Mouse (Mus musculus) left cerebral cortex, postnatal 36 days (tissue): Measurements from ENCODE around the gene Fkbp2. TPM values are rescaled to one million over a fixed set of nuclear protein-coding genes. Genes with fewer than 3 reads are reported as not detected.

Experiments
- DNase-seq, 2 experiments: peaks; one replicate each; pipeline ENCODE4 v3.0.0; 2021 to 2022; ENCODE audit warnings: low spot score in 2 of 2, mixed read lengths in 1 of 2
- intact Hi-C: fragments of 180-260 bp; cut with DNase I; formaldehyde crosslinking; loops from one replicate; pipeline ENCODE4 v1.15.1; 2025
- total RNA-seq, 2 experiments: library from RNA; stranded (reverse); gene quantifications; 2 replicates each; pipeline ENCODE4 v1.2.3; 2021

Fkbp2 gene
- total RNA-seq, 2 experiments from 2014 or later, result 102 to 103 TPM

DNA sequence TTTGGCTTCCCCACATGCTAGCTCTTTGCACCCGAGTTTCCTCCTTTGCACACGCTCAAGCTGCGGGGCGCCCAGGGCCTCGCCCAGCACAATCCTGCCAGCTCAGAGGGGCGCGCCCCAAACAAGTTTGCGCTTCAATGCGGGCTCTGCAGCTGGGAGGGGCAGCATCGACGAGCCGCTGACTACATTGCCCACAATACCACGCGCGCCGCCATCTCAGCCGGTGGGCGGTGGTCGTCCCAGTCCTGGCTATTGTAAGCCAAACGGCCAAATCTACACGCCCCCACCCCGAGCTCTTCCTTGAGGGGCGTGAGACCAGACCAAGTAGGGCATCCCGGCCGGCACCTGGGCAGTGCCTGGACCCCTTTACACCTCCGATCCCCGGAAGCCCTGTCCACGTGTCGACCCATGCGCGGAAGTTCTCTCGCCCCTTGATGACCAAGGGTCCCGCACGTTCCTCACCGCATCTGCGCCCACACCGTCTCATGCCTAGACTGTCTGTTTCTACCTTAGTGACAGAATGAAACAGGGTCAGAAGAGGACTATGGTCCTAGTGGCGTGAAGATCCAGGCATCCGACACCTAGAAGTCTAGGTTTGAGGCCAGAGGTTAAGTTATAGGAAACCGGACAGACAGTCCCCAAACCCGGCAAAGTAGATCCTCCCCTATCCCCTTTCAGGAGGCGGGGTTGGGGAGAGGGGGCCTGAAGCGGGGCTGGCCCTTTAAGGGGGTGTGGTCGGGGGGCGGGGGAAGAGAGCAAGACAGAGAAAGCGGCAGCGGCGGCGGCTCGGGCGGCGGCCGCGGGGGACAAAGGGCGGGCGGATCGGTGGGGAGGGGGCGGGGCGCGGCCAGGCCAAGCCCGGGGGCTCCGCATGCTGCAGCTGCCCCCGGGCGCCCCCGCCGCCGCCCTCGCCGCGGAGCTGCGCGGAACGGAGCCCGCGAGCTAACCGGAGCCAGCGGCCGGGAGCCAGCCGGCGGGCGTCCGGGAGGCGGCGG lies 5.8 kb downstream of the Fkbp2 start, which contains the start of gene Ppp1r14b:
Gene Ppp1r14b (plus strand): TSS at position 758 of the 995 bp plus-strand sequence.
- peak; percentile 75 to 80 for DNase-seq
- intact Hi-C loops, result no loop called here

DNA sequence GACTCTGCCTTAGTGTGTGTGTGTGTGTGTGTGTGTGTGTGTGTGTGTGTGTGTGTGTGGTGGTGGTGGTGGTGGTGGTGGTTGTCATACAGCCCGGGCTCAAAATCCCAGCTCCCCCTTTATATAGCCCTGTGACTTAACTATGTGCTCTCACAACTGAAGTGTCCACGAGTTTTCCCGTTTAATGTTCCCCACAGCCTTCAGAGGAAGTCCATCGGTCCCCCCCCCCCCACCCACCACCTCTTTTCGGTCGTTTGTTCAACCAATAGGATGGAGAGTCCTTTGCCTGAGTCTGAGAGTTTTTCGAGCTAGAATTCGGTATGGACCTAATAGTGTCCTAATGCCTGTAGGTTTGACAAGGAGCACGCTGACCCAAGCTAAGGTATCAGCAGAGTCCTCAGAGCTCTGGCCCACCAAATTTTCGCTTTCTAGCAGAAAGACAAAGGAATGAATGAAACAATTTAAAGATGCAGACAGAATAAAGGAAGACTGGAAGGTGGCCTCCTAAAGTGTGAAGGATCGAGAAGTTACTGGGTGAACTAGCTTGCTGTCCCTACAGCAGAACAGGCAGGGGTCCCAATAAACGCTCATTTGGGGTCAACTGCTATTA lies 6.6 kb downstream of the Fkbp2 start:
- intact Hi-C loops, result loop anchor here (2.0 kb wide), 1 partner anchor 23 kb away; no protein-coding TSS in a partner anchor
- DNase-seq, result no peak

DNA sequence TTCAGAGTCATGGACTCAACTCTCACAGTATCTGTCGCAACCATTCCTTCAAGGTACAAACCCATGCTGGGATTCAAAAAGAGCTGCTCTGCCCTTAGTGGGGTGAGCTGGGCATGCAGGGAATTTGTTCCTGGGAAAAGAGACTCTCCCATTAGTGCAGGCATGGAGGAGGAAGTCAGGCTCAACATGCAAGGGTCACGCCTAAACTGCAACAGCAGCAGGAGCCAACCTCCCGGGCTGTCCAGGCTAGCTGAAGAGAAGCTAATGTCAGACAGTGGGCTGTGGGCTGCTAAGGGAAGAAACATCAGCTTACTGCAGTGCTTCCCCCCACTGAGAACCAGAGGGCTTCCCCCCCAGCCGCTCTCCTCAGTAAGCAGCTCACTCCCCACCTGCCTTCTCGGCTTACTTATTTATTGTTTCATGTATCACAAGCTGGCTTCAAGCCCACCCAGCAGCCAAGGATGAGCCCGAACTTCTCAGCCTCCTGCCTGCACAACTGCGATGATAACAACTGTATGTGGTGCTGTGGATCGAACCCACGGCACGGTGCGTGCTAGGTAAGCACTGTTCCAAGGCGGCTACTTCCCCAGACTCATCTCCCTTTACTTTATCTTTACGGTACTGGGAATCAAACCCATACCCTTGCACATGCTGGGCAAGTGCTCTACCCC lies 7.9 kb downstream of the Fkbp2 start:
- no peak for DNase-seq
- intact Hi-C loops, result loop anchor here (2.0 kb wide), 1 partner anchor 22 kb away; no protein-coding TSS in a partner anchor

DNA sequence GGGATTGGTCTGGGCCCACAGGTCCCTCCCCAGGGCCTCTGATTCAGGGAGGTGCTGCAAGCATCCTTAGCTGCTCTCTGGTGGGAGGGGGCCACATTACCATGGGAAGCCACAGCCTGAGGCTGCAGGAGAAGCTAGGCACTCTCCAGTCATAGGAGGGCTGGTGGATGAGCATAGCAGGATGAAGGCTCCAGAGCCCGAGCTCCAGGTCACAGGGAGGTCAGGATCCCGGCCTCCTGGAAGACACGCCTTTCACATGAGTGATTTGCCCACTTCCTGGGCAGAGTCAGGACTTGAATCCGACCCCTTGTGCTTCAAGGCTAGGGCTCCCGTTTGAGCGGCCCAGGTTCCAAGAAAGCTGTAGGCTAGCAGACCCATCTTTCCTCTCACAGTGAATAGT lies 8.7 kb downstream of the Fkbp2 start:
- intact Hi-C loops, result loop anchor here (2.0 kb wide), 1 partner anchor 21 kb away; no protein-coding TSS in a partner anchor
- no peak for DNase-seq

DNA sequence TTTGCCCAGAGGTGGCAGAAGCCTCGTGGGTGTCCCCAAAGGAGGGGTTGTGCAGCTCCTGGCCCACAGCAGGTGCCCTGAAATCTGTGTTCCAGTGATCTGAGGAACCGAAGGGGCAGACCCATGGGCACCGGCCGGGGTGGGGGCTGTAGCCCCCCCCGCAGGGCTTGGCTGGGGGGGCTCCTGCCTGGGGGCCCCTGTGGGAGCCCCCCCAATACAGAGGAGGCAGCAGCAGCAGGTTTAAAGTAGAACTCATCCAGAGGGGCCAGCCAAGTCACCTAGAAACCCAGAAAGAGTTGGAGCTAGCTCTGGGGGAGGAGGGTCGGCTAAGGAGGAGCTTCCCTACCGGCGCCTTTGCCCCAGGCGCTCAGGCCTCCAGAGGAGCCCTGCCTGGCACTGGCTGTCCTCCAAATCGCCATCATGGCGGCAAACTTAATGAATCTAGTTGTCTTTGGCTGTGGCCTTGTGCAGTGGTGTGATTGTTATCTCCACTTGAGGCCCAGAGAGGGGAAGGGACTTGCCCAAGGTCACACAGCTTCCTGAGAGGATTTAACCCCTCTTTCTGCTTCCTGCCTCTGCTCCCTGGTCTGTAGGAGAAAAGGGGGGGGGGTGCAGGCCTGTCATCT lies 9.7 kb downstream of the Fkbp2 start:
- intact Hi-C loops, result no loop called here

DNA sequence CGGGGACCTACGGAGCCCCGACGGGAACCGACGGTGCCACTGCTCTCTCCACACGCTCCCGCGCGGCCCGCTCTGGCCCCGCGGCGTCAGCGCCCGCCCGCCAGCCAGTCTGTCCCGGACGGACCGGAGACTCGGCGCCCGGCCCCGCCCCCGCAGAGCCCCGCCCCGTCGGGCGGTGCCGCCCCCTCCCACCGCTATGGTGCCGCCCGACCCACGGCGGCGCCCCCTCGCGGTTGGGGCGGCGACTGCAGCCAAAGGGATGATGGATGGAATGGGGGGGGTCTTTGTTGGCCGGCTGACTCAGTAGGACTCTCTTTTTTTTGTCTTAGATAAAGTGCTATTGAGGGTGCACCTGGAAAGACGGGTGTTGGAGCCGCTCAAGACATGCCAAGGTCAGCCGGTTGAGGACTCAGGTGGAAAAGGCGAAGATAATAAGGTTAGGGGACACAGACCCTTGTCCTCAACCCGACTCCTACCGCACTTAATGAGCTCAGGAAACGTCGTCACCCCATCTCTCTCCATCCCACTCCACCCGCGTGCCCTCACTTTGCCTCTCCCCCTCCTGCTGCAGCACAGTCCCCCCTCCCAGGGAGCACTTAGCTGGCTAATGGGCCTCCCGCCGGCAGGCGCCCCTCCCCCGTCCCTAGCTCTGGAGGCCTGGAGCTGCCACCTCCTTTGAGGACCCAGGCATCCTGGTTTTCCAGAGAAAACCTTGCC lies 10.5 kb downstream of the Fkbp2 start:
- intact Hi-C loops, result no loop called here
- peak in 1 of 2 experiments; percentile 30 for DNase-seq

More for the DNA sequence above, 9.7 kb downstream of the Fkbp2 start:
- no peak for DNase-seq

DNA sequence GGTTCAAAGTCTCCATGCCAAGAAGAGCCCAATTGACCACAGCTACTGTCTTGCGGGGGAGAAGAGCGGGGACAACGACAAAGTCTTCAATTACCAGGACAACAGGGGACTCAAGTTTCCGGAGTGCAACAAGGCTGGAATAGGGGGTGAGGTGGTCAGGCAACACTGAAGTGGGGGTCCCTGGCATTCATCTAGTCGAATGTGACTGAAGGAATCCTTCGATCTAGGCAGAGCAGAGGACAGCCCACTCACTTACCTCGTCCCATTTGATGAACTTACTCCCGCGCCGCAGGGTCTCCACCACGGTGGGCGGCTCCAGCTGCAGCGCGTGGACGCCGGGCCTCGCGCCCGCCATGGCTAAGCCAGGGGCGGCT lies 11.0 kb downstream of the Fkbp2 start:
- intact Hi-C loops, result no loop called here
- DNase-seq, result no peak

DNA sequence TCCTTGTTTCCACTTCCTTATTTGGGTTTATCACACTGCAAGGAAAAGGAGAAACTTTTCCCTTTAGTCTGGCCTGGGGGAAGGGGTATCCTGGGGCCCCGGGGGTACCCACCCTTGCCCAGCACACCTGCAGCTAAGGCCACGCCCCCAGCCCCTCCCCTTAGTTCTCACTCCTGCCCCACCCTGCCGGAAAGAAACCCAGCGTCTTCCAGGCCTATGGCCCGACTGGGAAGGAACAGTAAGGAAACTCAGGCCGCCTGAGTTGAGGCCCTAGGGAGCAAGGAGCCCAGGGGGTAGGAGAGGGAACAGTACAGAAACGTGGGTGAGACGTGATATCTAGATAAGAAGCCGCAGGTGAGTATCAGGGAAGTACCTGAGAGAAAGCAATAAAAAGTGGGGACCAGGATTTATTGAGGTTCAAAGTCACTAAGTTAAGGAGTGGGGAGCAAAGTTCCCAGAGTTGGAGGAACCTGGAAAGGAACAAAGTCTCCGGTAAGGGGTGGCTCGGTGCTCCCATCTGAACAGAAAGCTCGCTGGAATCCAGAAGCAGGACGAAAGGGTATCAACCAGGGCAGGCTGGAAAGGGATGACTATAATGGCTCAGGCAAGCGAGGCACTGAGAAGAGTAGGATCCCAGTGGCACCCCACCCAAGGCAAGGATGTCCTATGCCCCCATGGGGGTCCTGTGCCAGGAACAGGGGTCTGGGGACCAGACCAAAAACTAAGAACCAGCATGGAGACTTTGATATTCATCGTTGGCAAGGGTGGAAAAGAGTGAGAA lies 11.6 kb downstream of the Fkbp2 start:
- intact Hi-C loops, result no loop called here
- DNase-seq, result no peak

DNA sequence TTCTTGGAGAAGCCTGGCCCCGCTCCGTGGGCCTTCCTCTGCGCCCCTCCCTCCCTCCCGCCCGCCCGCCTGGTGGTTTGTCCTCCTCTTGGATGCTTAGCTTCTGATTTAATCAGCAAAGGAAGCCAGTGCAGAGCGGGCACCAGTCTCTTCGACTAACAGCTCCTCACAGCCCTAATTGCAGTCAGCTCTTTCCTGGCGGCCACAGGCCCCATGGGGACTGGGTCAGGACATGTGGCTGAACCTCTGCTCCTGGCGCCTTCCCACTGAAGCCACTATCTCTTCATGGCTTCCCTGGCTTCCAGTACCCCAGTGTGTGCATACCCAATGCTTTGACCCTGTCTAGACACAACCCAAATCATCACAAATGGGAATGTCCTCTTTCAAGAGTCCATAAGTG lies 23.8 kb downstream of the Fkbp2 start:
- intact Hi-C loops, result no loop called here
- DNase-seq, result no peak

DNA sequence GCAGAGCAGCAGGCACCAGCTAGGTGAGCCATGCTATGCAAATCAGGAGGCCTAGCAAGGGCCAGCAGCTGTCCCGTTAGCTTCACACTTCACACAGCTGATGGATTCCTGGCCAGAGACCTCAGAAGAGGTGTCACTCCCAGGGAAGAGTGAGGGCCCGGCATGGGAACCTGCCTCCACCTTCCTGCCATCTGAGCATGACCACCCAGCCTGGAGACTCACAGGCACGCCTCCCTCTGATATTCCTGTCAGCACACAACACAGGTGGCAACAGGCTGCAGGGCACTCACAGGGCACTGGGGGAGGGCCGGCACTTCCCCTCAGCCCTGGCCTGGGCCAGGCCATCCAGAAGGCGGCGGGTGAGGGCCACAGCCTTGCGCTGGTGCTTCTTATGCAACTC lies 24.9 kb downstream of the Fkbp2 start:
- intact Hi-C loops, result no loop called here
- DNase-seq, result no peak

DNA sequence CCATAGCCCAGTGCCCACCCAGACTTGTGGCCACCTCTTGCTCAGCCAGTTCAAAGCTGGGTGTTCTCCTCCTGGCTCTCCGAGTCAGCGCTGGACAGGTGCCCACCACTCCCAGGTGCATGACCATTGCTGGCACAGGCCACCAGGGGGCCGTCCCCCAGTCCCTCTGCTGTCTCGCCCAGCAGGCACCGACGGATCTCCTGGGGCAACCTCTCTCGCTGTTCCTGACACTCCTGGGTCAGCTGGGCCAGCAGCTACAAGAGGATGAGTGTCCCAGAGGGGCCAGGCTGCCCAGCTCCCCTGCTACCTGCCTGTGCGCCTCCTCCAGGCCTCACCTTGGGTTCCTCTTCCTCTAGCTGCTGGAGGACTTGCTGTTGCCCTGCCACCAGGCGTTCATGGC lies 26.3 kb downstream of the Fkbp2 start:
- no peak for DNase-seq
- intact Hi-C loops, result no loop called here

DNA sequence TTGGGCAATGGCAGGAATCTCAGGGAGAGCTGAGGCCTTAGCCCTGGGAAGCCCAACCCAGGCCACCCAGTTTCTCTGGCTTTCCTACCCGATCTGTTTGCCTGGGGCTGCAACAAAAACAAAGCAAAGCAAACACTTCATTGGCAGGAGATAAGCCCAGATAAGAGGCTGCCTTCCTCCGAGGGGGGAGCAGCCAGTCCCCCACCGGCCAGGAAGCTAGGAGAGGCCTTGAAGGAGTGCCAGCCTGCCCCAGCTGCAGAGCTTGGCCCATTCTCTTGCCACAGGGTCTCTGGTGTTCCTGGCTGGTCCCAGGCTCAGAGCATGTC lies 27.6 kb downstream of the Fkbp2 start:
- intact Hi-C loops, result no loop called here
- DNase-seq, result no peak

DNA sequence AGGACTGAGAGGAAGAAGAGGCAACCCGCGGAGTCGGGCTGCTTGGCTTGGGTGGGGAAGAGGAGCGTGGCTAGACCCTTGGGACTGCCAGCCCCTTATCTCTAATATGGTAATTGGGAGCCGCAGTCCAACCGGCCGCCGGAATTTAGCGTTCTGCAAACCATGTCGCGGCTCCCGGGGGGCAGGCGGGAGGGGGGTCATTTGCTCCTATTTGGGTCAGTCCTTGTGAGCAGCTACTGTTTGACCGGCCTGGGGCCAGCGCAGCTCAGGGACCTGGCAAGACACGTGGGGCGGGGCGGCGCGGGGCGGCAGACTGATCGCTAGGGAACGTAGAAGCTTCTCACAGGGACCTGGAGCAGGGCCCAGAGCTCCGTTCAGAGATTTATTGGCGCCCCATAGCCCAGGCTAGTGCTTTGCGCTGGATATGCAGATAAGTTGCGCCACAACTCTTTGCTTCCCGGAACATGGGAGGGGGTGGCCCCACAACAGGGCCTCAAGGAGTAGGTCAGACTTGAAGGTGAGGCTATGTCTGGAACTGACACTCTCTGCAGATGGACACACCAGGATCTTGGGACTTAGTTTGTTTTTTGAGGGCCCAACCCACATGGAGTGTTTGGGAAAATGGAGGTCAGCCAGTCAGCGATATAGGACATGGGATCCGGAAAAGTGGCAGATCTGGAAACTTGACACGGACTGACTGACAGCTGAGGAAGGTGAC lies 28.1 kb downstream of the Fkbp2 start:
- peak; percentile 65 to 73 for DNase-seq
- intact Hi-C loops, result loop anchor here (2.0 kb wide), 1 partner anchor 21 kb away; no protein-coding TSS in a partner anchor

DNA sequence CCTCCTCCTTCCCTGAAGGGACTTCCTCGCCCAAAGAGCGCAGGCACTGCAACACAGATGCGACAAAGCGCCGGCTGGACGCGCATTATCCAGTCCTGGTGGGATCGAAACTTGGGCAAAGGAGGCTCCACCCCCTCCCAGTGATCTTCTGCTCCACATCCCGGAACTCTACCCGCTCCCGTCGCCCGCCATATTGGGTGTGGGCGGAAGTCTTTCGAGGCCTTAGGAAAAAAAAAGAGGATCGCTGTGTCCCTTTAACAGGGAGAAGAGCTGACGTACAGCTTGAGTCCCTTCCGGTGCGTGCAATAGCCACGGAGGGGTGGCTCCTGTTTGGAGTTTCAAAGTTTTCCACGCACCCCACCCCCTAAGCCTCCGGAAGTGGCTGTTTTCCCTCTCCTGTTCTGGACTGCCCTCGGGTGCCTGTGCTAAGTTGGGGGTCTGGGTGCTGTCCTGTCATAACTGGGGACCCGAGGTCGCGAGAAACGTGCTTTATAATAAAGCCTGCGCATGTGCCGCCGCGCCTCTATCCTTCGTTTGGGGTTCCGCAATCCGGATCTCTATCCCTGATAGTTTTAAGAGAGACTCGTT lies 28.8 kb downstream of the Fkbp2 start:
- DNase-seq, result peak; percentile 92 to 94
- intact Hi-C loops, result loop anchor here (2.0 kb wide), 1 partner anchor 21 kb away; no protein-coding TSS in a partner anchor

DNA sequence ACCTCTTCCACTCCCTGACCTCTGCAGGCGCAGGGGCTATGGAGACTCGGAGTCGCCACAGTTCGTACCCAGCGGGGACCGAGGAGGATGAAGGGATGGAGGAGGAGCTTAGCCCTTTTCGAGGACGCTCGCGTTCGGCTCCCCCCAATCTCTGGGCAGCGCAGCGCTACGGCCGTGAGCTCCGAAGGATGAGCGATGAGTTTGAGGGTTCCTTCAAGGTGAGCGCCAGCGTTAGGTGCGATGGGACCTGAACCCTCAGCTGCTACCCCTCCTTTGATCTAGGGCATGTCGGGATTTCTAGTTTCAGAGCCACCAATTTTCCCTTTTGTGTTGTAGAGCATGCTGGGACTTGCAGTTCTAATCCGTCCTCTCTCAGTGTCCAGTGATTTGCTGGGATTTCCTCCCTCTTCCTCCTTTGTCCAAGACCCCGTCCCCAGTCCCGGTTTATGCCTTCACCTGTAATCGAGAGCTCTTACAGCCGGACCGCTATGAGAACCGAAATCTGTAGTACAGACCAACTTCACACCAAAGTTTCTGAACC lies 29.6 kb downstream of the Fkbp2 start:
- intact Hi-C loops, result loop anchor here (2.0 kb wide), 1 partner anchor 22 kb away; no protein-coding TSS in a partner anchor
- DNase-seq, result peak; percentile 58 to 74

DNA sequence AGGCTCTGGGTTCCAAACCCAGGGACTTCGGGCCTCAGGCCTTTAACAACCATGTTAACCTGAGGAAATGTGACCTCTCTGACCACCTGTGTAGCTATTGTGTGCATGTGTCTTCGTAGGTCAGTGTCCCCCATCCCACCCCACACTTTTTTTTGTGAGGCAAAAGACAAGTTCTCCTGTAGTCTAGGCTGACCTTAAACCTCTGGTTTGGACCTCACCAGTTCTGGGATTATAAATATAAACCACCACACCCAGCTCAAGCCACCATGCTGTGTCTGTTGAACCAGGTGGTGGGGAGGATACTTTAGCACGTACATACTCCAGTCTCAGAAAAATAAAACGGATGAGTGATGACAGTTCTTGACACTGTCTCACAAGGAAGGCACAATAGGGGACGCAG lies 30.4 kb downstream of the Fkbp2 start:
- intact Hi-C loops, result loop anchor here (2.0 to 10.0 kb wide), 2 partner anchors 23 to 705 kb away; partner anchors contain the start of gene Atg2a
- no peak for DNase-seq

DNA sequence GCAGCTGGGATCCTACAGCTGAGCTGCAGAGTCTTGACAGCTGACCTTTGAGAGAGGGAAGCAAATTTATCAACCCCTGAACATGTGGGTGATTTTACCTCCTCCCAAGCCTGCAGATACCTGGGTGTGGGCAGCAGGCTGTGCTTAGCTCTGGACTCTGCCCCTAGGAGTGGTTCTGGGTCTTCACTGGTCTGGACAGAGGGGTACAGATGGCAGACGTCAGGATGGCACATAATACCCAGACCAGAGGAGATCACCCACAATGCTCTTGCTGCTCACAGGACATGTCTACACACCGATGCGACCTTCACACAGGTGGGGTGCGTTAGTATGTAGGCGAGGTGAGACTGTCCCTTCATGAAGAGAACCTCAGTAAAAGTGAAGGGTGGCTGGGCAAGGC lies 30.8 kb downstream of the Fkbp2 start:
- no peak for DNase-seq
- intact Hi-C loops, result loop anchor here (10.0 kb wide), 1 partner anchor 705 kb away; the partner anchor contains the start of gene Atg2a
